ENCODE assay signal across 8 mouse cellular contexts in genomic region chrX:13207512-13208341, GRCm38 (mm10).
DNase-seq lines count a peak whose midpoint lies in the region; ATAC-seq lines count a peak whose summit lies in the region.

No protein-coding gene starts in this region.

- H3K27ac ChIP-seq in hindbrain, embryonic 15.5 days (replicated peaks) = peak overlapping the region; percentile 73

- no peaks in the 10 kb centered on the region for H3K27me3 ChIP-seq in hindbrain, embryonic 15.5 days

- H3K36me3 ChIP-seq in hindbrain, embryonic 15.5 days = no peaks in the 10 kb centered on the region

- H3K4me1 ChIP-seq in hindbrain, embryonic 15.5 days (replicated peaks) = 0 out of 2 replicates have a peak, but pooled peaks cover 10% of the 10 kb centered on the region

- peak; percentile 65 for DNase-seq in WW6 (ENCODE audit: low read depth, low spot score)
- DNase-seq in cerebellum, postnatal 36 days = peak; percentile 84 to 88
- peak; percentile 81 to 88 for DNase-seq in frontal cortex, postnatal 36 days (ENCODE audit: low spot score in 2 of 2)
- peak; percentile 58 for DNase-seq in left cerebral cortex, adult 11 months (ENCODE audit: low spot score)
- DNase-seq in lung, postnatal 36 days = peak; percentile 95
- DNase-seq in retina, embryonic 14.5 days (ENCODE audit: low spot score) = peak; percentile 89
- peak; percentile 80 to 81 for DNase-seq in thymus, postnatal 36 days

- H3K9me3 ChIP-seq in hindbrain, embryonic 15.5 days = no peaks in the 10 kb centered on the region

- ATAC-seq in hindbrain, embryonic 15.5 days (ENCODE audit: low FRiP score, low read depth) = peak; percentile 95

- no peak overlapping the region for H3K9ac ChIP-seq in hindbrain, embryonic 15.5 days

- peak overlapping the region; percentile 26 for H3K4me3 ChIP-seq in hindbrain, embryonic 15.5 days

- 29% methylated on average over 23 of the region's 23 CpGs for whole genome bisulfite sequencing in hindbrain, embryonic 15.5 days

- peak overlapping the region; percentile 46 for H3K4me2 ChIP-seq in hindbrain, embryonic 15.5 days

Comparison
In these comparisons a context has a peak if more than half of its experiments do, and no peak if none do; other contexts are left out.
1. Peak in every context shown above with its lines: DNase-seq, ATAC-seq, H3K4me3 ChIP-seq and H3K27ac ChIP-seq.